Mouse (Mus musculus) large intestine, adult 2 months (tissue): ENCODE measurements around the gene Mas1. TPM values are rescaled to one million over a fixed set of nuclear protein-coding genes. Genes with fewer than 3 reads are reported as not detected.

ENCODE experiments used
- DNase-seq: peaks from one replicate; pipeline ENCODE4 v3.0.0-alpha.2; 2012; ENCODE audit warnings: low read depth, low spot score
- WGBS: fragments of 180-500 bp; shearing (Covaris S2); methylation state at CpG from one replicate; pipeline ENCODE4 v1.1.7; 2018; 5-methylcytosine and 5-hydroxymethylcytosine counted together
- polyA plus RNA-seq: library from polyadenylated mRNA; depleted of rRNA; stranded (reverse); fragments of >200 nt; gene quantifications from 2 replicates; pipeline ENCODE4 v1.2.3, GENCODE M21; 2012

The Mas1 gene
- polyA plus RNA-seq, 1 experiment = not detected

DNA sequence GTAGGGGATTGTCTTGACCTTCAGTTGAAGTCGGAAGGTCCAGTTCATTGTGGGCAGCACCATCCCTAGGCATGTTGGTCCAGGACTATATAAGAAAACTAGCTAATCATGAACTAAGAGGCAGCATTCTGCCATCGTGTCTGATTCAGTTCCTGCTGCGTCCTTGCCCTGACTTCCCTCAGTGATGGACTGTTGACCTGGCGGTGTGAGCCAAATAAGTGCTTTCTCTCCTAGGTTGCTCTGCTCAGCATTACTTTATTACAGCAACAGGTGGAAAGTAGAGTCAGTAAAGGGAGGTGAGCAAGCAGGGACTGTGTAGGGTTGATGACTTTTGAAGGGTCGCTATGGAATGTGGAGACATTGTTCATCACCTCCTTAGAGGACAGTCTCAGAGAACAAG lies 32.2 kb downstream of the Mas1 start:
- DNase-seq = no peak
- 84% methylated on average over 5 of the region's 5 CpGs for WGBS

DNA sequence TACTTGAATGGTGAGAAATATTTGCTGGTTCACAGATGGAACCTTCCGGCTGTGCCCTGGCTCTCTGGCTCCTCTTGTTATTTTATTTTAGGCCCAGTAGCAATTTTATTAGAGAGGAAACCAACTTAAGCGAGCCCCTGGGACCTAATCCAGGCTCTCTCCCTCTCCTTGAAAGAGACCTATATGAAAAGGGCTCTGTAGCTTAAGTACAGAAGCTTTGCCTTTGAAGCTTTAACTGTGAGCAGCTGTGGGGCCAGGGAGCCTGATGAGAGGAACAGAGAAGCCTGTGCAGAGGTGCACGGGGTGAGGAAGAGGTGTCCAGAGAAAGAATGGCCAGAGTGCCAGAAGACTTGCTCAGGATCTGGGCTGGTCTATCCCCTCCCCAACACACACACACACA lies 33.1 kb downstream of the Mas1 start:
- WGBS = 71% methylated on average over 3 of the region's 3 CpGs

DNA sequence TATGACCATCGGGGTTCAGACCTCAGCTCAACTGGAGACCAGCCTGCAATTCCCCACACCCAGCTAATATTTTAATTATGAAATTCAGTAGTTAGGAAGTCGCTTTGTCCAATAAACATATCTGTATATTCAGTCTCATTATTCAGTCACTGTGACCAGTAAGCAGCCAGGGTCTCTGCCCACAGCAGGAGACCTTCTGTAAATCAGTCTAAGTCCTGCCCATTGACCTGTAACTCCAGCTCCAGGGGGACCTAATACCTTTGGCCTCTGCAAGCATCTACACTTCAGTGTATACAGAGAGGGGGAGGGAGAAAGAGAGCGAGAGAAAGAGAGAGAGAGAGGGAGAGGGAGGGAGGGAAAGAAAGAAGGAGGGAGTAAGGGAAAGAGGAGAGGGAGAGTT lies 33.6 kb downstream of the Mas1 start:
- 86% methylated on average over 3 of the region's 3 CpGs for WGBS
- DNase-seq = no peak

More for the DNA sequence above, 33.1 kb downstream of the Mas1 start:
- no peak for DNase-seq

DNA sequence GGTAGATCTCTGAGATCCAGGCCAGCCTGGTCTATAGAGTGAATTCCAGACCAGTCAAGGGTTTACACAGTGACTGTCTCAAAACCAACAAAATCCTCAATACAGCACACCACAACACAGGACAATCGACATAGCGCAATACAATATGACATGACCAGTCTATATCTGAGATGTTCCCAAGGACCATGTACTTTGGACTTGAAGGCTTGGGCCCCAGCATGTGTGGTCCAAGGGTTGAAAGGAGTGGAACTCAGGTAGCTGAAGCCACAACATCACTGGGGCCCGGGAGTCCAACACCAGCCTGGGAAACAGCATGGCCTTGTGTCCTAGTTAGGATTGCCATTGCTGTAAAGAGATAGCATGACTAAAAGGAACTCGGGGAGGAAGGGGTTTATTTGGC lies 35.3 kb downstream of the Mas1 start:
- 85% methylated on average over 4 of the region's 4 CpGs for WGBS

DNA sequence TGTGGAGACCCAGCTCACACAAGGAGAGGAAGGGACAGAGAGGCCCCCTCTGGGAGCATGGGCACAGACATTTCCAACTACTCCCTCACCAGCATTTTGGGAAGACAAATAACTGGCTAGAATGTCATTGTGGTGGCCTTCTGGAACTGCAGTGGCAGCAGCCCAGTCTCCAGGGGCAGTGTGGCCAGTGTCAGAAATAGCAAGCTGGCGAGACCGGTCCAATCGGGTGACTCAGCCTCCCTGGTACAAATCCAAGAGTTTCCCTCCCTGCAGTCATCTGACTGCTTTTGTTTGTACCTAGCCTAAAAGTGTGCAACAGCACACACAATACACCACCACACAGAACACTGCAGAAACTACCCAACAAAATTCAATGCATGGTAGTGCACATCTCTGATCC lies 35.7 kb downstream of the Mas1 start:
- 47% methylated on average over 3 of the region's 3 CpGs for WGBS
- DNase-seq = no peak

More for the DNA sequence above, 35.3 kb downstream of the Mas1 start:
- DNase-seq = no peak

DNA sequence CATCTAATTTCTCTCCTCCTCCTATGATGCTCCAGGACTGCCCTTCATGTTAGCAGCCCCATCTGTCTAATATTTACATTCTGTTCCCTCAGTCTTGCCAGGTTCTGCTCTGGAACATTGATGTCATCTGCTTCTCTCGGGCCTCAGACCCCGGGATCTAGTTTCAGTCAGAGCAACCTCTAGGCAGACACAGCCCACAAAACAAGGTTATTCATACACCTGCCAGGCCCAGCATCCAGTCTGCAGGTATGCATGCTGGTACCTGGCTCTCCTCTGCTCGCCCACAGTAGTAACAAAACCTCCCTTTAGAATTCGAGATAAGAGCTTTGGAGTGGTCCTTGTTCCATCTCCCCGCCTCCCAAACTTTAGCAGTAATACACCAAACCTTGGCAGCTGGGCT lies 37.6 kb downstream of the Mas1 start:
- WGBS = 70% methylated on average over 5 of the region's 5 CpGs
- DNase-seq = no peak

DNA sequence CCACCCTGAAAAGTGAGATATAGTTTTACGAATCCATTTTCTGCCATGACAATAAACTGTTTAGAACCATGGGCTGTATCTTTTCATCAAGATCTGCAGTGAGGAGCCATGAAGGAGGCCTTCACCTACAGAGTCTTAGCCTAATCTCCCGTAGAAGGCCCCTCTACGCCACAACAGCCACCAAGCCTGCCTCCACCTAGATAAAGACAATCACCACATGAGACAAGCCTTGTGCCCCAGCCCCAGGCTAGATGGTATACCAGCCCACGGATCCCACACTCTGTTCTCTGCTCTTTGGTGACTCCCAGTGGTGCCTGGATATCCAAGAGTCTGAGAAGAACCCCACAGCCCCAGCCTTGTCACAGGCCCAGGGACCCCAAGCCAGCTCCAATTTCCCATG lies 52.1 kb downstream of the Mas1 start:
- no peak for DNase-seq
- WGBS = 93% methylated on average over 4 of the region's 4 CpGs

DNA sequence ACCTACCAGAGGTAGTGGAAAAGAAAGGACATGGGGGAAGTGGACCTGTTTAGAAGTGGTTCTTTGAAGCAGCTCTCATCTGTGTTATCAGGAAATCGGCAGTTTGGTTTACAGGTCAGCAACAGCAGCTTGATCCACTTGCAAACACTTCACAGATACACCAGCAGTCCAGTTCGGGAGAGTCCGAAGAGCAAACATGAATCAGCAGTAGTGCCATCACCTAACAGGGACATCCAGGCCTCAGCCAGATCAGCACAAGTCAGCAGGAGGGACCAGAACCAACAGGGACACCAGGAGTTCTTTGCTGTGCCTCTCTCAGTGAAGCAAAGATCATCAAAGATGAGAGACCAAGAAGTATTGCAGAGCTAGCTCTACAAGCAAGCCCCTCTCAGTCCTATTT lies 53.4 kb downstream of the Mas1 start:
- DNase-seq = no peak
- WGBS = 67% methylated on average over 3 of the region's 3 CpGs

DNA sequence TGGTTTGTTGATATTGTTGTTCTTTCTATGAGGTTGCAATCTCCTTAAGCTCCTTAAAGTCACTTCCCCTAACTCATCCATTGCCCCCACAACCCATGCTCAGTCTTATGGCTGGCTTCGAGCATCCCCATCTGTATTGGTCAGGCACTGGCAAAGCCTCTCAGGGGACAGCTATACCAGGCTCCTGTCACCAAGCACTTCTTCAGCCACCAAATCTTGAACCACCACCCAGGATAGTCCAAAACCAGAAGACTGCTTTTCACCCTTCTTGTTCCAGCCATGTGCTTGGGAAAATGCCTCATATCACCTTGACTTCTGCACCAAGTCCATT lies 57.0 kb downstream of the Mas1 start:
- DNase-seq = no peak

DNA sequence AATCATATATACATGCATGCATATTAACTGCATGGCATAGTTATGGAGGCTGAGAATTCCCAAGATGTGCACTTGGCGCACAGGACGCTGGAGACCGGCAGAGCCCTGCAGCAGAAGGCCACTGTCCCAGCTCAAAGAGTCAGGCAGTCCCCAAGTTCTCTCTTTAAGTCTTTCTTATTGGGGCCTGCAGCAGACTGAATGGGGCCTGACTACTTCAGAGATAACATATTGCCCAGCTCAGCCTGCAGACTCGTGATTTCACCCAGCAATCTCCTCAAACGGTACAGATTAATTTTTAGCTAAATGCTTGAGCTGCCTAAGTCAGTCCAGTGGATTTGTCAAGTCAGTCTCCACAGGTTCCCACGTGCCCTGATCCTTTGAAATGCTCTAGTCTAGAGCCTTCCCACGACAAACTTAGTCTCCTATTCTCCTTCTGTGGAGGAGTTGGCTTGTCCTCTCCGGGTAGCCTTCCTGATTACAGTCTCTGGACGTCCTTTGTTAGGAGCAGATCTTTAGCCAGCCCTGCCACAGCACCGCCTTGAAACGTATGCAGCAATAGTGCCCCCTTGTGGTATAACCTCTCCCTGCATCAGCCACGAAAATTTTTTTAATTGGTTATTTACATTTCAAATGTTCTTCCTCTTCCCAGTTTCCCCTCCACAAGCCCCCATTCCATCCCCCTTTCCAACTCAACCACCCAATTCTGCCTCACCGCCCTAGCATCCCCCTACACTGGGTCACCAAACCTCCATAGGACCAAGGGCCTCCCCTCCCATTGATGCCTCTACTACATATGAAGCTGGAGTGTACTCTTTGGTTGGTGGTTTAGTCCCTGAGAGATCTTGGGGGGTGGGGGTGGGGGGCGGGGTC lies 57.6 kb downstream of the Mas1 start:
- DNase-seq = peak; percentile 61
- WGBS = 18% methylated on average over 14 of the region's 14 CpGs

More for the DNA sequence above, 57.0 kb downstream of the Mas1 start:
- 94% methylated on average over 1 of the region's 1 CpGs for WGBS

DNA sequence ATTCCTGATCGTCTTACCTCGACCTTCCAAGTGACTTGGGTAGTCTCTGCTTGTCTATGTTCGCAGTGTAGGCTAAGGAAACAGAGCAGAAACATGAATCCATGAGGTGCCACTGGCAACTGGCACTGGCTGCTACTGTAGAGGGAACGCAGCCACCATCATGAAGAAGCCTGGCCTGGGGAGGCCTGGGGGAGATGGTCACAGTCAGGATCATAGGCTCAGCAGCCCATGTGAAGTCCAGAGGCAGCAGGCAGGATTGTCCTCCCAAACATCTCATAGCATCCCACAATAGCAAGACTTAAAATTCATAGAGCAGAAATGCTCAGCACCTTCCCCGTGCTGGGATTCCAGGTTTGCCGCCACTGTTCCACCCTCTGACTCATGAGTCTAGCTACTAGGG lies 59.1 kb downstream of the Mas1 start:
- WGBS = 93% methylated on average over 6 of the region's 6 CpGs
- no peak for DNase-seq

DNA sequence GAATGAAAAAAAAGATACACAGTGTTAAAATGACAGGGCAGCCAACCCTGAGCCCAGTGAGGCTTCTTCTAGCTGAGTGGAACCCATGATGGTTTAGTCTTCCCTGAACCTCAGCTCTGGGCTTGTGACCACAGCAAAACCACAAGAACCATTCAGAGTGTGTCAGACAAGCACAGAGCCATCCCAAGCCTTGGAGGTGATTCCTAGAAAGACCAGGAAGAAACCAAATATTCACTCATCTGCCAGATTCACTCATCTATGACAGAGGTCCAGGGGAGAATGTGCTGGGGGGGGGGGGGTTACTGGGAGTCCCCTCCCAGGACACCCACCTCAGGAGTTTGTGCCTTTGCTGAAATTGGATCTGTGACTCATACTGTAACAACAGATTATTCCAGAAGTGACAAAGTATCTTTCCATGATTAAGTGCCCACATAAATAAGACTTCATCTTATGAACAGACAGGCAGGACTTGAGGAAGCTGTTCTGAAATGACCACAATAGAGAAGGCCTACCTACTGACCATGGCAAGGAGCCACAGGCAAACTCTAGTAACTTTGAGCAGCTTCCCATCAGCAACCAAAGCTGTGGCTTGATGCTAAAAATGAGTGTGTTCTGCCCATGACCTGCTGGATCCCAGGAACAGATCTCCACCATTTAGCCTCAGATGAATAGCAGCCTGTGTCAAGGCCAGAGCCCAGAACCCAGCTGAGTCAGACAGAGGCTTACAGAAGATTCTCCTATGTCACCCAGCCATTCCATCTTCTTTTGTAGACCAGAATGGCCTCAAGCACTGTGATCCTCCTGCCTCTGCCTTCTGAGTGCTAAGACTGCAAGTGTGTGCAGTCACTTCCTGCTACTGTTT lies 63.1 kb downstream of the Mas1 start:
- DNase-seq = no peak

DNA sequence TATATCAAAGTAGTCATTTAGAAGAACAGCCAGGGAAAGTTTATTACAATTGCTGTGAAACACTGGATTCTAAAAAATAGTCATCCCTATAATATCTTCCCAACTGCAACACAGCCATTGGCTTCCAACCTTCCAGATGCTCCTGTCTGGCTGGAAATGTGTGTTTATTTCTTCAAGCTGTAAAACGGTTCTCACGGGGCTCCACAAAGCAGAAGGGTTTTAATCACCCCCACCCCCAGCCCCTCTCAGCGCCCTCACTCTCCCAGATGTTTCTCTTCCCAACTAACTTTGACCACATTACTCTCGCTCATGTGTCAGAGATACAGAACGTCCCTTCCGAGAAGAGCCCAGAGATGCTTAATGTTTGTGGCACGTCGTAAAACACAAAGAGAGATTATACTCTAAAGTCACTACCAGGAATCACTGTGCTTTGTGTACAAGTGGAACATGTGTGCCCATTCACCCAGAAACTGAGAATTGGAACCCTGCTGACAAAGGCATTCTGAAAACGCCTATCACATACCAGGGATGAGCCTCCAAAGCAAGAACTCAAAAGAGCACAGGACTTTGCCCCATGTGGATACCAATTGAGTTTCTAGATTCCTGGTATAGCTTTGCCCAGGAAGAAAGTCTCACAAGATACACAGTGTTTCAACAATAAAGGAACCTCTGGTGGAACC lies 65.9 kb downstream of the Mas1 start:
- WGBS = 63% methylated on average over 9 of the region's 9 CpGs

DNA sequence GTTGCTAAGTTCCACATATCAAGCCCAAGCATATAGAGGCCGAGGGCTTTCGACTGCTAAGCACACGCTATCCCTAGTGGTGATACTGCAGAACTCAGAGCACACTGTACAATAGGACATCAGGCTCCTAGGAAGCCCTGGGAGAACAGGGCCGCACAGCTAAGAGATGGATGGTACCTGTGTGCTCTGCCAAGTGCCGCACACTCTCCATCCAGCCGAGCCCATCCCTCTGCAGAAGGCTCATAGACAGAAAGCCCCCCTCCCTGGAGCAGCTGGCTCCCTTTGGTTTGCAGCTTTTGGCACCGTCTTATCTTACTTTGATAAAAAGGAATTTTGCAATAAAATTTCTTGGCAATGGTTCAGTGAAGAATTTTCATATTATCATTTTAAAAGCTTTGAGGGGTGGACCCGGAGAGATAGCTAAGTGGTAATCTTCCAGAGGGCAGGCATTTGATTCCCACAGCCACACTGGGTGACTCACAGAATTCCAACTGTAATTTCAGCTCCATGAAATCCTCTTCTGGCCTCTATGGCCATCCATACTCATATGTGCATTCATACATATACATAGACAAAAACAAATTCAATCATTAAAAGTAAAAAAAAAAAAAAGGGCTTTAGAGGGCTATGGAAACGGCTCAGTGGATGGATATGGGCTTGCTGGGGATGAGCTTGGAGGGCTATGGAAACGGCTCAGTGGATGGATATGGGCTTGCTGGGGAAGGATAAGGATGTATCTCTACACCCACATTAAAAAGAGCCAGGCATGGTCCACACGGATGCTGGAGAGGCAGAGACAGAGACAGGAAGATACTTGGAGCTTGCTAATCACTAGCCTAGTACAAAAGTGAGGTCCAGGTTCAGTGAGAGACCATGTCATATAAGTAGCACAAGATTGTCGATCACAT lies 68.3 kb downstream of the Mas1 start:
- no peak for DNase-seq
- WGBS = 50% methylated on average over 12 of the region's 12 CpGs

More for the DNA sequence above, 65.9 kb downstream of the Mas1 start:
- DNase-seq = no peak

DNA sequence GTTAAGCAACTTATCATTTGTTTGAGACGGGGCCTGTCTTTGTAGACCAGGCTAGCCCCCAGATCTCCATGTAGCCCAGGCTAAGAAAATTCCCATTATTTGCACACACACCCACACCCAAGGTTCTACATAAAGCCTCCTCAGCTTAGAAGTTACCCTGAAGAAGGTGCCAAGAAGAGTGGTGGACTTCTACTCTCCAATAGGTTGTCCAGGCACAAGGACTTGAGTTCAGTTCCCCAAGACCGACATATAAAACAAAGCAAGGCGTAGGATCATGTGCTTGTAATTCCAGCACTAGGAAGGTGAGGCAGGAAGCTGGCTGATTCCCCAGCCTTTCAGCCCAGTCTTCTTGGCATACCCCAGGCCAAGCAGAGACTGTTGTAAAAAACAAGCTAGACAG lies 69.4 kb downstream of the Mas1 start:
- no peak for DNase-seq
- 62% methylated on average over 3 of the region's 3 CpGs for WGBS

DNA sequence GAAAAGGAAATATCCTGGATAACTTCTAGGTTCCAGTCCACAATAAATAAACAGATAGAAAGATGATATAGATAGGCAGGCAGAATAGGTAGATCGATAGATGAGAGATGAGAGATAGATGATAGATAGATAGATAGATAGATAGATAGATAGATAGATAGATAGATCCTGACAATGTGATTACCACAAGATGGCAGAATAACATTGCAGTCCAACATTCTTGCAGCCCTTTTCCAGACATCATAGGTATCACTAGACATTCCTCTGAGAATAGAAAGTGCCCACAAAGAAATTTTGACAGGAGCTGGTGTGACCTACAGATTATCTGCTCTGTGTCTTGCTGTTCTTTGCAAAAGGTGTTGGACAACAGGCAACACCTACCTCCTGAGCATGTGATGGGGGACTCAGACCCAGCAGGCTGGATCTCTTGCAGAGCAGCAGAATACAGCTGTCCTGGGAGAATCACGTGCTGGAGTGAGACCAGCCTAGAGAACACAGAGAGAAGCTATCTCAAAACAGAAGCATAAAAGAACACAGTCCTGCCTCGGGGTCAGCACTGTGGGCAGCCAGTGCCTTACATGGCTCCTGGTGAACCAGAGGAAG lies 70.4 kb downstream of the Mas1 start:
- 78% methylated on average over 3 of the region's 3 CpGs for WGBS

DNA sequence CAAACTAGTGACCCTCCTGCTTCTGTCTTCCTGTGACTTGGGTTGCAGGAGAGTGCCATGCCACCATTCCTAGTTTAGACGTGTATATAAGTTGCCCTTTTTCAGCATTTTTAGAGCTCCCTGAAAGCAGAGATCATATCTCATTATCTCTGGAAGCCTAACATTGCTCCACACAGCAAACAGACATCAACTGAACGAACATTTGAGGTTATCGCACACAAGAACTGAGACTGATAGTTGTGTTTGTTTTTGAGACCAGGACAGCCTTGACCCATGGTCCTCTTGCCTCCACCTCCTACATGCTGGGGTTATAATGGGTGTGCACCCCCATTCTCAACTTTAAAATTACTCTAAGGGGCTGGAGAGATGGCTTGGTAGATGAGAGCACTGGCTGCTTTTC lies 71.3 kb downstream of the Mas1 start:
- no peak for DNase-seq
- 70% methylated on average over 3 of the region's 3 CpGs for WGBS

More for the DNA sequence above, 70.4 kb downstream of the Mas1 start:
- DNase-seq = no peak

DNA sequence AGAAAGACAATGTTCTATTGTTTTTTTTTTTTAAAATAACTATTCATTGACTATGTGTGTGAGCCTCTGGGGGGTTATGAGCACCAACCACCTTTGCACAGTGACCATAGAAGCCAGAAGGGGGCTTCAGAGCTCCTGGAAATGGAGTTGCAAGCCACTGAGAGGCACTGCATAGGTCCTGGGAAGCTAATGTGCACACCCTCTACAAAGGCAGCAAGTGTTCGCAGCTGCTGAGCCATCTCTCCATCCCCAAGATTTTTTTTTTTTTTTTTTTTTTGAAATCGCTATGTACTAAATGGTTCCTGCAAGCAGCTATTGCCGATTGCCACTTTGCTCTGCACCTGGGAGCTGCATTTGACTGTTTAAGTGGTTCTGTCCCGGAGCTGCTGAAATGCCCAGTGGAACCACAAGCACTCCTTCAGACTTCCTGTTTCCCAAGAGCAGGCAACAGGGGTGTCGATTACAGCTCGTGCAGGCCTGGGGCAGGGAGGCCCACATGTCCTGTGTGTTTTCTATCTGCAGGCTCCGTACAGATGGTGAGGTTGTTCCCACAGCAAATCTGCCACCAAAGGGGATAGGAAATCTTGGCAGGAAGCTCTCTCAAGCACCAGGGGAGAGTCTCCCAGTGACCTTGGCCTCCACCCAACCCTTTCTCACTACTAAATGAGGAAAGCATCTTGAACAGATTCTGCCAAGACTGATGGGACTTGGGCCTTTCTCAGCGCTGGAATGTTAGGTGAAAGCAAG lies 74.1 kb downstream of the Mas1 start:
- whole genome bisulfite sequencing = 40% methylated on average over 8 of the region's 8 CpGs
- DNase-seq = no peak
